8 mouse cellular contexts compared by ENCODE assay signal in the genomic region with DNA sequence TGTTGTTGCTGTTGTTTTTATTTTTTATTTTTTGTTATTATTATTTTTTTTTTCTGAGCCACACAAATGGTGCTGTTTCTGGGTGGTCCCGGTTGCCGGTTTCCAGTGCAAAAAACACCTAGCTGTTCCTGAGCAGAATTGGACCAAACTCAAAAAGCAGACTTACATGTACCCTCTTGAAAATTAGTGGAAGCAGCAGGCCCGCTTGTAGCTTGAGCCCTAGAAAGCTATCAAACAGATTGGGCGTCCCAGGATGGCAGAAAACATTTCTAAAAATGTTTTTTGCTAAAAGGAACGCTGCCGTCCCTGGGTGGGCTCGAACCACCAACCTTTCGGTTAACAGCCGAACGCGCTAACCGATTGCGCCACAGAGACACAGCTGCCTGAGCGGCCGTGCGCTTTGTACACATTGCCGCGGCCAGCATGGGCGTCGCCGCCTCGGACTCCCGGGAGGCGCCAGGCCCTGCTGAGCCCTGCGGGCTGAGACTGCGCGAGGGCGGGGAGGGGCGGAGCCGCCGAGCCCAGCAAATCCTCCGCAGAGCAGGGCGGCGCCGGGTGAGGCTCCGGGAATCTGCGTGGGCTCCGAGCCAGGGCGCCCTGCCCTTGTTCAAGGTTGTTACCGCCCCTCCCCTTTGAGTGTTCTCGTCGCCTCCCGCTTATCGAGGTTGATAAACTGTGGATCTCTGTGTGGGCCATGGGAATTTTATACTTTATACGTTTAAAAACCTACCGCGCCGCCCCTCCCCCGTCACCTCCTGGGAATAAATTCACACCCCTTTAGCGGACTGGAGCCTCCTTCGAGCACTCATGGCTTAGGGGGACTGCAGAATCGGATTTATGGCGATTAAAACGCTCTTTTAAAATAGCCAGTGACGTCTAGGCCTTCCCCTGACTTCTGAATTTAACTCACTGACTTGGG. TPM values are rescaled to one million over a fixed set of nuclear protein-coding genes. Genes with fewer than 3 reads are reported as not detected.
DNase-seq lines count a peak whose midpoint lies in the region; ATAC-seq lines count a peak whose summit lies in the region.

No protein-coding gene starts in this region.

- H3K9me3 ChIP-seq in hindbrain, embryonic 15.5 days, result no peaks in the 10 kb centered on the region

- no peaks in the 10 kb centered on the region for H3K36me3 ChIP-seq in hindbrain, embryonic 15.5 days

- H3K27me3 ChIP-seq in hindbrain, embryonic 15.5 days, result no peaks in the 10 kb centered on the region

- 3% methylated on average over 55 of the region's 55 CpGs for WGBS in hindbrain, embryonic 15.5 days

- H3K4me3 ChIP-seq in hindbrain, embryonic 15.5 days, result peak overlapping the region; percentile 50

- DNase-seq in T-cell, adult 2 months (ENCODE audit: low spot score), result peak; percentile 92
- peak; percentile 91 to 94 for DNase-seq in cerebellum, postnatal 36 days
- DNase-seq in frontal cortex, postnatal 36 days (ENCODE audit: low spot score in 2 of 2), result peak; percentile 99 to 100
- DNase-seq in left cerebral cortex, adult 11 months (ENCODE audit: low spot score), result peak; percentile 94
- peak; percentile 99 to 100 for DNase-seq in lung, postnatal 4 days
- peak; percentile 96 for DNase-seq in retina, postnatal 7 days (ENCODE audit: low read depth, low spot score)
- peak; percentile 100 for DNase-seq in urinary bladder, adult 2 months (ENCODE audit: low spot score)

- peaks cover 6% of the 10 kb centered on the region for H3K4me1 ChIP-seq in hindbrain, embryonic 15.5 days (replicated peaks)

- H3K9ac ChIP-seq in hindbrain, embryonic 15.5 days, result peak overlapping the region; percentile 47

- H3K4me2 ChIP-seq in hindbrain, embryonic 15.5 days, result peak overlapping the region; percentile 53

- peak; percentile 98 for ATAC-seq in hindbrain, embryonic 15.5 days (ENCODE audit: low FRiP score, low read depth)

- H3K27ac ChIP-seq in hindbrain, embryonic 15.5 days (replicated peaks), result peak overlapping the region; percentile 81

RNA-seq across cellular contexts. Expression of gene Alox5ap, which starts 35.6 kb away (rescaled TPM):
- polyA plus RNA-seq in hindbrain, embryonic 15.5 days (2015; fragmentation: Nextera tagmentation; extraction: Ambion mirVana), result 12.2 and 12.5 TPM in 2 replicates
- 35.2 and 36.0 TPM in 2 replicates for polyA plus RNA-seq in urinary bladder, adult 2 months (2012; rRNA removed)

RNA-seq across cellular contexts. Expression of gene Hmgb1, which starts 44.7 kb away (rescaled TPM):
- 690 and 735 TPM in 2 replicates for polyA plus RNA-seq in hindbrain, embryonic 15.5 days (2015; fragmentation: Nextera tagmentation; extraction: Ambion mirVana)
- 230 and 291 TPM in 2 replicates for polyA plus RNA-seq in urinary bladder, adult 2 months (2012; rRNA removed)

RNA-seq across cellular contexts. Expression of gene Uspl1, which starts 44.8 kb away (rescaled TPM):
- 50.5 and 50.9 TPM in 2 replicates for polyA plus RNA-seq in hindbrain, embryonic 15.5 days (2015; fragmentation: Nextera tagmentation; extraction: Ambion mirVana)
- 16.9 and 21.6 TPM in 2 replicates for polyA plus RNA-seq in urinary bladder, adult 2 months (2012; rRNA removed)

Comparison
In these comparisons a context has a peak if more than half of its experiments do, and no peak if none do; other contexts are left out.
1. Peak in every context shown above with its lines: DNase-seq, ATAC-seq, H3K4me3 ChIP-seq and H3K27ac ChIP-seq.